Mouse (Mus musculus): ENCODE results near the gene Guca1b. TPM values are rescaled to one million over a fixed set of nuclear protein-coding genes. Genes with fewer than 3 reads are reported as not detected.
"Not testable (repeated sequence)": the region's sequence is repeated elsewhere in the genome, so short reads cannot be mapped to it uniquely, and the experiment has no call there.

The Guca1b gene
- polyA plus RNA-seq, 1 experiment from 2014 or later, result 2.0 TPM

GRCm38 (mm10) chr17:47409897-47410861 is 25.0 kb downstream of the Guca1b start:
- ATAC-seq (ENCODE audit: insufficient number of reproducible peaks, low FRiP score), result peak; percentile 25; the same call in 1 of the 2 replicates
- not testable (repeated sequence) for H3K9me3 ChIP-seq (replicated peaks); H3K4me1 ChIP-seq (replicated peaks); H3K27ac ChIP-seq (ENCODE audit: poor library complexity, severe bottlenecking); H3K36me3 ChIP-seq
- H3K9ac ChIP-seq, result peak overlapping the region; percentile 43; the same call in 1 of the 2 replicates
- H3K4me3 ChIP-seq, result peak overlapping the region; percentile 46
- peaks cover 65% of the 10 kb centered on the region for H3K27me3 ChIP-seq (replicated peaks)
- WGBS, result 3% methylated on average over 74 of the region's 74 CpGs
- H3K4me2 ChIP-seq, result peak overlapping the region; percentile 75

GRCm38 (mm10) chr17:47420195-47420594 is 35.0 kb downstream of the Guca1b start:
- H3K27me3 ChIP-seq (replicated peaks), result peaks cover 12% of the 10 kb centered on the region
- no peak for ATAC-seq (ENCODE audit: insufficient number of reproducible peaks, low FRiP score)
- H3K9me3 ChIP-seq (replicated peaks), result peaks cover 9% of the 10 kb centered on the region
- H3K4me3 ChIP-seq, result no peak overlapping the region
- H3K36me3 ChIP-seq, result no peaks in the 10 kb centered on the region
- no peak overlapping the region for H3K9ac ChIP-seq
- H3K27ac ChIP-seq (ENCODE audit: poor library complexity, severe bottlenecking), result no peak overlapping the region
- no peak overlapping the region for H3K4me2 ChIP-seq
- peaks cover 9% of the 10 kb centered on the region for H3K4me1 ChIP-seq (replicated peaks)
- 66% methylated on average over 2 of the region's 2 CpGs for WGBS

GRCm38 (mm10) chr17:47421566-47421965 is 36.4 kb downstream of the Guca1b start:
- 75% methylated on average over 3 of the region's 3 CpGs for WGBS

GRCm38 (mm10) chr17:47422616-47423015 is 37.4 kb downstream of the Guca1b start:
- H3K27ac ChIP-seq (ENCODE audit: poor library complexity, severe bottlenecking); H3K9ac ChIP-seq; ATAC-seq (ENCODE audit: insufficient number of reproducible peaks, low FRiP score); H3K4me3 ChIP-seq; H3K9me3 ChIP-seq (replicated peaks); H3K36me3 ChIP-seq; H3K4me2 ChIP-seq: not testable (repeated sequence)
- Histone ChIP-seq H3K27me3 (replicated peaks) (peaks cover 11% of the 10 kb centered on the region), H3K4me1 (replicated peaks) (peaks cover 15% of the 10 kb centered on the region)
- 83% methylated on average over 1 of the region's 1 CpGs for WGBS

More at GRCm38 (mm10) chr17:47421566-47421965, 36.4 kb downstream of the Guca1b start:
- H3K27me3 ChIP-seq (replicated peaks), result peaks cover 12% of the 10 kb centered on the region
- H3K27ac ChIP-seq (ENCODE audit: poor library complexity, severe bottlenecking), result no peak overlapping the region
- no peaks in the 10 kb centered on the region for H3K36me3 ChIP-seq
- ATAC-seq (ENCODE audit: insufficient number of reproducible peaks, low FRiP score), result no peak
- H3K9ac ChIP-seq, result no peak overlapping the region
- no peak overlapping the region for H3K4me3 ChIP-seq
- H3K9me3 ChIP-seq (replicated peaks), result peaks cover 4% of the 10 kb centered on the region
- no peak overlapping the region for H3K4me2 ChIP-seq
- H3K4me1 ChIP-seq (replicated peaks), result peaks cover 15% of the 10 kb centered on the region

- Histone ChIP-seq H3K9me3 (replicated peaks) (peaks cover 3% of the 10 kb centered on the region; the same call in 1 of the 2 replicates), H3K27me3 (replicated peaks) (peaks cover 7% of the 10 kb centered on the region; the same call in 1 of the 2 replicates), H3K4me1 (replicated peaks) (peaks cover 22% of the 10 kb centered on the region), H3K4me2 (no peak overlapping the region), H3K9ac (no peak overlapping the region), H3K27ac (ENCODE audit: poor library complexity, severe bottlenecking) (no peak overlapping the region), H3K4me3 (no peak overlapping the region), H3K36me3 (no peaks in the 10 kb centered on the region)
- ATAC-seq (ENCODE audit: insufficient number of reproducible peaks, low FRiP score), result no peak
- 58% methylated on average over 6 of the region's 6 CpGs for WGBS
These were observed 39.0 kb downstream of the Guca1b start for GRCm38 (mm10) chr17:47424186-47424585.

- Histone ChIP-seq H3K4me1 (replicated peaks) (peaks cover 24% of the 10 kb centered on the region), H3K9ac (no peak overlapping the region), H3K27ac (ENCODE audit: poor library complexity, severe bottlenecking) (no peak overlapping the region), H3K9me3 (replicated peaks) (peaks cover 3% of the 10 kb centered on the region; the same call in 1 of the 2 replicates), H3K4me3 (no peak overlapping the region), H3K27me3 (replicated peaks) (no peaks in the 10 kb centered on the region), H3K4me2 (no peak overlapping the region), H3K36me3 (no peaks in the 10 kb centered on the region)
- 58% methylated on average over 6 of the region's 6 CpGs for WGBS
- ATAC-seq (ENCODE audit: insufficient number of reproducible peaks, low FRiP score), result no peak
These were observed 42.1 kb downstream of the Guca1b start for GRCm38 (mm10) chr17:47427316-47427715.

GRCm38 (mm10) chr17:47428831-47429304 is 43.7 kb downstream of the Guca1b start:
- no peaks in the 10 kb centered on the region for H3K27me3 ChIP-seq (replicated peaks)
- peak overlapping the region; percentile 43; the same call in 1 of the 2 replicates for H3K9ac ChIP-seq
- peak overlapping the region; percentile 55 for H3K4me2 ChIP-seq
- peak; percentile 54 for ATAC-seq (ENCODE audit: insufficient number of reproducible peaks, low FRiP score)
- H3K4me3 ChIP-seq, result no peak overlapping the region
- H3K4me1 ChIP-seq (replicated peaks), result peaks cover 24% of the 10 kb centered on the region
- no peaks in the 10 kb centered on the region for H3K36me3 ChIP-seq
- 5% methylated on average over 8 of the region's 8 CpGs for WGBS
- H3K9me3 ChIP-seq (replicated peaks), result peaks cover 3% of the 10 kb centered on the region; the same call in 1 of the 2 replicates
- no peak overlapping the region for H3K27ac ChIP-seq (ENCODE audit: poor library complexity, severe bottlenecking)

- no peak for ATAC-seq (ENCODE audit: insufficient number of reproducible peaks, low FRiP score)
- Histone ChIP-seq H3K4me1 (replicated peaks) (peaks cover 9% of the 10 kb centered on the region), H3K4me2 (no peak overlapping the region), H3K27me3 (replicated peaks) (no peaks in the 10 kb centered on the region), H3K36me3 (no peaks in the 10 kb centered on the region), H3K9ac (no peak overlapping the region), H3K4me3 (no peak overlapping the region), H3K27ac (ENCODE audit: poor library complexity, severe bottlenecking) (no peak overlapping the region), H3K9me3 (replicated peaks) (no peaks in the 10 kb centered on the region)
- WGBS, result 72% methylated on average over 5 of the region's 5 CpGs
These were observed 45.6 kb downstream of the Guca1b start for GRCm38 (mm10) chr17:47430815-47431214.

GRCm38 (mm10) chr17:47436156-47436906 is 51.1 kb downstream of the Guca1b start, which contains the start of gene AI661453:
Gene AI661453 (plus strand): TSS chr17:47436615.
- WGBS, result 2% methylated on average over 45 of the region's 45 CpGs
- no peaks in the 10 kb centered on the region for H3K9me3 ChIP-seq (replicated peaks)
- peaks cover 43% of the 10 kb centered on the region for H3K4me1 ChIP-seq (replicated peaks)
- H3K4me2 ChIP-seq, result peak within 1 kb of the TSS; percentile 91
- peak within 1 kb of the TSS; percentile 59 for H3K4me3 ChIP-seq
- H3K36me3 ChIP-seq, result no peaks in the 10 kb centered on the region
- H3K27me3 ChIP-seq (replicated peaks), result no peaks in the 10 kb centered on the region
- H3K9ac ChIP-seq, result peak within 1 kb of the TSS; percentile 72
- H3K27ac ChIP-seq (ENCODE audit: poor library complexity, severe bottlenecking), result no peak within 1 kb of the TSS
- ATAC-seq (ENCODE audit: insufficient number of reproducible peaks, low FRiP score), result no peak

- no peaks in the 10 kb centered on the region for H3K9me3 ChIP-seq (replicated peaks)
- no peak within 1 kb of the TSS for H3K27ac ChIP-seq (ENCODE audit: poor library complexity, severe bottlenecking)
- H3K4me3 ChIP-seq, result peak within 1 kb of the TSS; percentile 59
- peak within 1 kb of the TSS; percentile 72 for H3K9ac ChIP-seq
- no peak for ATAC-seq (ENCODE audit: insufficient number of reproducible peaks, low FRiP score)
- peak within 1 kb of the TSS; percentile 91 for H3K4me2 ChIP-seq
- H3K27me3 ChIP-seq (replicated peaks), result no peaks in the 10 kb centered on the region
- no peaks in the 10 kb centered on the region for H3K36me3 ChIP-seq
- H3K4me1 ChIP-seq (replicated peaks), result peaks cover 50% of the 10 kb centered on the region
- 2% methylated on average over 25 of the region's 25 CpGs for WGBS
These were observed 51.8 kb downstream of the Guca1b start, which contains the start of gene 1700001C19Rik for GRCm38 (mm10) chr17:47436907-47437547. Gene 1700001C19Rik (minus strand): TSS chr17:47437376.

All from heart, embryonic 12.5 days (tissue).